Mouse (Mus musculus) subcutaneous adipose tissue, adult 2 months (tissue): ENCODE results near the gene Adh7. TPM values are rescaled to one million over a fixed set of nuclear protein-coding genes. Genes with fewer than 3 reads are reported as not detected.

Experiments used
- polyA plus RNA-seq: library from polyadenylated mRNA; depleted of rRNA; stranded (reverse); fragments of >200 nt; gene quantifications from 2 replicates; pipeline ENCODE4 v1.2.3, GENCODE M21; 2012; ENCODE audit warnings: low replicate concordance; rRNA removed

Adh7 gene
- 0.11 and 0.45 TPM in 2 replicates for polyA plus RNA-seq

GRCm38 (mm10) chr3:138217631-138218264, at the start of gene Adh7:
Adh7 (plus strand) TSS chr3:138217760.

GRCm38 (mm10) chr3:138193683-138194302, 23.8 kb upstream of the Adh7 start, which contains the start of gene 4930579F01Rik:
4930579F01Rik (minus strand) TSS chr3:138193825.

GRCm38 (mm10) chr3:138260721-138261669, 43.4 kb downstream of the Adh7 start, which contains the start of gene Adh1:
Adh1 (plus strand) TSS chr3:138260991.

Other genes with a start within 250 kb of the Adh7 start
- 2.8 and 9.7 TPM in 2 replicates for gene Dapp1, start 236.2 kb upstream of the Adh7 start, polyA plus RNA-seq
- 0.06 and 3.5 TPM in 2 replicates for gene 1110002E22Rik, start 152.7 kb upstream of the Adh7 start, polyA plus RNA-seq
- 0.33 TPM in 1 of 2 replicates, not detected in the other for gene Gm5105, start 150.4 kb upstream of the Adh7 start, polyA plus RNA-seq
- gene Trmt10a, start 74.3 kb upstream of the Adh7 start, polyA plus RNA-seq = 1.9 and 3.1 TPM in 2 replicates
- 1.6 and 2.4 TPM in 2 replicates for gene Mttp, start 72.8 kb upstream of the Adh7 start, polyA plus RNA-seq
- gene 4930579F01Rik, start 23.9 kb upstream of the Adh7 start, polyA plus RNA-seq = not detected in 2 replicates
- 258 and 356 TPM in 2 replicates for gene Adh1, start 43.2 kb downstream of the Adh7 start, polyA plus RNA-seq
- gene Adh6a, start 95.5 kb downstream of the Adh7 start, polyA plus RNA-seq = 0.51 TPM in 1 of 2 replicates, not detected in the other
- 0.24 and 0.32 TPM in 2 replicates for gene Adh6b, start 124.0 kb downstream of the Adh7 start, polyA plus RNA-seq
- gene Adh4, start 197.7 kb downstream of the Adh7 start, polyA plus RNA-seq = 0.27 and 0.50 TPM in 2 replicates
- gene Adh5, start 225.3 kb downstream of the Adh7 start, polyA plus RNA-seq = 57.7 and 61.7 TPM in 2 replicates